Mouse (Mus musculus) forebrain, embryonic 11.5 days (tissue): Measurements from ENCODE around the gene Lrrc56. TPM values are rescaled to one million over a fixed set of nuclear protein-coding genes. Genes with fewer than 3 reads are reported as not detected.
A peak's percentile ranks its signal among the peaks of the same experiment; 100 is the strongest.

ENCODE experiments used
- ATAC-seq: fragments of 200-750 bp; cut with Nextera tagmentation; replicated peaks from 2 replicates; pipeline ENCODE4 v1.8.0; 2017; ENCODE audit warnings: moderate TSS enrichment; ENCODE audit not compliant: low FRiP score
- DNase-seq: peaks from one replicate; pipeline ENCODE4 v3.0.0-alpha.2; 2017; ENCODE audit warnings: low spot score
- H3K27ac ChIP-seq: fragments of 300-500 bp; sonication (generic); 2 replicates; pipeline ENCODE4 v1.5.1; 2014; ENCODE audit warnings: low read depth, low read length
- H3K27me3 ChIP-seq: fragments of 300-500 bp; sonication (generic); 2 replicates; pipeline ENCODE4 v1.6.1; 2014; ENCODE audit warnings: mild to moderate bottlenecking, low read length, mixed read lengths; ENCODE audit not compliant: control insufficient read depth, insufficient read depth
- H3K36me3 ChIP-seq: fragments of 300-500 bp; sonication (generic); 2 replicates; pipeline ENCODE4 v1.6.1; 2014; ENCODE audit warnings: mild to moderate bottlenecking, low read length, moderate library complexity, mixed read lengths; ENCODE audit not compliant: control insufficient read depth, insufficient read depth
- H3K4me1 ChIP-seq: fragments of 300-500 bp; sonication (generic); replicated peaks from 2 replicates; pipeline ENCODE4 v1.6.1; 2014; ENCODE audit warnings: low read length, mixed read lengths; ENCODE audit not compliant: control insufficient read depth, insufficient read depth
- H3K4me2 ChIP-seq: fragments of 300-500 bp; sonication (generic); 2 replicates; pipeline ENCODE4 v1.6.1; 2014; ENCODE audit warnings: low read depth, mild to moderate bottlenecking, low read length, moderate library complexity, mixed read lengths; ENCODE audit not compliant: severe bottlenecking
- H3K4me3 ChIP-seq: fragments of 300-500 bp; sonication (generic); 2 replicates; pipeline ENCODE4 v1.5.1; 2014; ENCODE audit warnings: low read depth, low read length
- H3K9ac ChIP-seq: fragments of 300-500 bp; sonication (generic); 2 replicates; pipeline ENCODE4 v1.6.1; 2014; ENCODE audit warnings: low read length
- H3K9me3 ChIP-seq: fragments of 300-500 bp; sonication (generic); 2 replicates; pipeline ENCODE4 v1.6.1; 2016; ENCODE audit warnings: low read length, mixed read lengths; ENCODE audit not compliant: control insufficient read depth
- WGBS: fragments of 180-500 bp; shearing (Covaris S2); extraction: QIAGEN DNeasy Blood & Tissue Kit; methylation state at CpG from one replicate; pipeline ENCODE4 v1.1.7; 2014; 5-methylcytosine and 5-hydroxymethylcytosine counted together
- polyA plus RNA-seq: library from polyadenylated mRNA; unstranded; fragments of >200 nt; fragmentation: Nextera tagmentation; extraction: Ambion mirVana; gene quantifications from 2 replicates; pipeline ENCODE4 v1.2.1, GENCODE M21; 2014

Gene Lrrc56
- polyA plus RNA-seq, 1 experiment from 2014 or later: 14.0 TPM

GRCm38 (mm10) chr7:141210606-141211131 is 16.7 kb downstream of the Lrrc56 start:
- H3K27me3 ChIP-seq: no peaks in the 10 kb centered on the region
- H3K4me3 ChIP-seq: no peak overlapping the region
- DNase-seq: no peak
- H3K4me1 ChIP-seq: peaks cover 8% of the 10 kb centered on the region; the same call in 1 of the 2 replicates
- ATAC-seq: no peak
- H3K27ac ChIP-seq: no peak overlapping the region
- H3K9me3 ChIP-seq: no peaks in the 10 kb centered on the region
- H3K4me2 ChIP-seq: no peak overlapping the region
- H3K36me3 ChIP-seq: no peaks in the 10 kb centered on the region
- WGBS: 93% methylated on average over 14 of the region's 14 CpGs
- no peak overlapping the region for H3K9ac ChIP-seq

GRCm38 (mm10) chr7:141213133-141213532 is 19.2 kb downstream of the Lrrc56 start:
- peak; percentile 43 for DNase-seq
- no peak overlapping the region for H3K27ac ChIP-seq

GRCm38 (mm10) chr7:141213605-141214235 is 19.8 kb downstream of the Lrrc56 start, which contains the start of gene Lmntd2:
TSS of gene Lmntd2 (minus strand) at chr7:141214080.
- Histone ChIP-seq H3K27ac (peak within 1 kb of the TSS; percentile 96), H3K4me3 (peak within 1 kb of the TSS; percentile 63), H3K9ac (peak within 1 kb of the TSS; percentile 78), H3K27me3 (no peaks in the 10 kb centered on the region), H3K9me3 (no peaks in the 10 kb centered on the region), H3K4me2 (peak within 1 kb of the TSS; percentile 73), H3K36me3 (no peaks in the 10 kb centered on the region), H3K4me1 (peaks cover 17% of the 10 kb centered on the region)
- 93% methylated on average over 11 of the region's 11 CpGs for WGBS
- DNase-seq (peak; percentile 40), ATAC-seq (no peak)

More at GRCm38 (mm10) chr7:141213133-141213532, 19.2 kb downstream of the Lrrc56 start:
- Histone ChIP-seq H3K4me1 (peaks cover 17% of the 10 kb centered on the region), H3K4me2 (no peak overlapping the region), H3K4me3 (no peak overlapping the region), H3K27me3 (no peaks in the 10 kb centered on the region), H3K9ac (no peak overlapping the region), H3K36me3 (no peaks in the 10 kb centered on the region), H3K9me3 (no peaks in the 10 kb centered on the region)
- ATAC-seq: no peak
- 80% methylated on average over 3 of the region's 3 CpGs for WGBS

GRCm38 (mm10) chr7:141214310-141214709 is 20.4 kb downstream of the Lrrc56 start:
- H3K4me2 ChIP-seq: no peak overlapping the region
- H3K4me3 ChIP-seq: no peak overlapping the region
- WGBS: 85% methylated on average over 3 of the region's 3 CpGs
- H3K9me3 ChIP-seq: no peaks in the 10 kb centered on the region
- no peaks in the 10 kb centered on the region for H3K27me3 ChIP-seq
- no peak for ATAC-seq
- no peak overlapping the region for H3K9ac ChIP-seq
- H3K4me1 ChIP-seq: peaks cover 17% of the 10 kb centered on the region
- H3K36me3 ChIP-seq: no peaks in the 10 kb centered on the region
- H3K27ac ChIP-seq: 0 out of 2 replicates have a peak overlapping the region, but pooled peaks have one; percentile 96
- peak; percentile 52 for DNase-seq

- DNase-seq (peak; percentile 98), ATAC-seq (peak; percentile 96)
- peak within 1 kb of the TSS; percentile 78 for H3K9ac ChIP-seq
- no peaks in the 10 kb centered on the region for H3K9me3 ChIP-seq
- H3K36me3 ChIP-seq: no peaks in the 10 kb centered on the region
- H3K27me3 ChIP-seq: no peaks in the 10 kb centered on the region
- peak within 1 kb of the TSS; percentile 96 for H3K27ac ChIP-seq
- H3K4me1 ChIP-seq: peaks cover 17% of the 10 kb centered on the region
- H3K4me3 ChIP-seq: peak within 1 kb of the TSS; percentile 63
- H3K4me2 ChIP-seq: peak within 1 kb of the TSS; percentile 73
- under 1% methylated on average over 41 of the region's 41 CpGs for WGBS
Measured at GRCm38 (mm10) chr7:141215101-141215879, 21.3 kb downstream of the Lrrc56 start, which contains the start of gene Rassf7. TSS of gene Rassf7 (plus strand) at chr7:141215860.

- peak overlapping the region; percentile 70 for H3K27ac ChIP-seq
- under 1% methylated on average over 42 of the region's 42 CpGs for WGBS
- H3K9ac ChIP-seq: peak overlapping the region; percentile 72
- peak; percentile 84 for DNase-seq
- no peaks in the 10 kb centered on the region for H3K9me3 ChIP-seq
- H3K4me1 ChIP-seq: peaks cover 18% of the 10 kb centered on the region
- no peaks in the 10 kb centered on the region for H3K36me3 ChIP-seq
- H3K4me3 ChIP-seq: peak overlapping the region; percentile 63
- ATAC-seq: peak; percentile 68
- H3K27me3 ChIP-seq: no peaks in the 10 kb centered on the region
- H3K4me2 ChIP-seq: peak overlapping the region; percentile 73
Measured at GRCm38 (mm10) chr7:141215880-141216733, 22.1 kb downstream of the Lrrc56 start.

- Histone ChIP-seq H3K36me3 (no peaks in the 10 kb centered on the region), H3K9ac (no peak overlapping the region), H3K27ac (no peak overlapping the region), H3K4me1 (peaks cover 20% of the 10 kb centered on the region), H3K27me3 (no peaks in the 10 kb centered on the region), H3K9me3 (no peaks in the 10 kb centered on the region), H3K4me3 (peak overlapping the region; percentile 63), H3K4me2 (peak overlapping the region; percentile 73; the same call in 1 of the 2 replicates)
- 88% methylated on average over 11 of the region's 11 CpGs for WGBS
- DNase-seq: peak; percentile 51
- no peak for ATAC-seq
Measured at GRCm38 (mm10) chr7:141216894-141217293, 22.9 kb downstream of the Lrrc56 start.
